Mouse (Mus musculus): ENCODE data around the gene Bmpr1a. TPM values are rescaled to one million over a fixed set of nuclear protein-coding genes. Genes with fewer than 3 reads are reported as not detected.

Gene Bmpr1a
- polyA plus RNA-seq, 1 experiment: 3.3 TPM

- Histone ChIP-seq H3K27me3 (ENCODE audit: control insufficient read depth, insufficient read depth, low read length) (no peaks in the 10 kb centered on the region), H3K27ac (ENCODE audit: insufficient read depth, low read depth, low read length) (no peak overlapping the region), H3K4me3 (ENCODE audit: low read depth, low read length) (no peak overlapping the region), H3K36me3 (ENCODE audit: control insufficient read depth, insufficient read depth, low read length) (no peaks in the 10 kb centered on the region), H3K4me1 (ENCODE audit: control insufficient read depth, insufficient read depth, insufficient read length, low read length) (peaks cover 7% of the 10 kb centered on the region)
- TF ChIP-seq POLR2A (IDR thresholded peaks at IDR 0.05; ENCODE audit: low read depth, low read length) (no peak), CTCF (IDR thresholded peaks at IDR 0.05; ENCODE audit: extremely low read depth, insufficient read length, insufficient replicate concordance, low read depth, low read length) (no peak)
- WGBS: 73% methylated on average over 8 of the region's 8 CpGs
Observed at GRCm38 (mm10) chr14:34517959-34518544, 14.9 kb upstream of the Bmpr1a start.

DNA sequence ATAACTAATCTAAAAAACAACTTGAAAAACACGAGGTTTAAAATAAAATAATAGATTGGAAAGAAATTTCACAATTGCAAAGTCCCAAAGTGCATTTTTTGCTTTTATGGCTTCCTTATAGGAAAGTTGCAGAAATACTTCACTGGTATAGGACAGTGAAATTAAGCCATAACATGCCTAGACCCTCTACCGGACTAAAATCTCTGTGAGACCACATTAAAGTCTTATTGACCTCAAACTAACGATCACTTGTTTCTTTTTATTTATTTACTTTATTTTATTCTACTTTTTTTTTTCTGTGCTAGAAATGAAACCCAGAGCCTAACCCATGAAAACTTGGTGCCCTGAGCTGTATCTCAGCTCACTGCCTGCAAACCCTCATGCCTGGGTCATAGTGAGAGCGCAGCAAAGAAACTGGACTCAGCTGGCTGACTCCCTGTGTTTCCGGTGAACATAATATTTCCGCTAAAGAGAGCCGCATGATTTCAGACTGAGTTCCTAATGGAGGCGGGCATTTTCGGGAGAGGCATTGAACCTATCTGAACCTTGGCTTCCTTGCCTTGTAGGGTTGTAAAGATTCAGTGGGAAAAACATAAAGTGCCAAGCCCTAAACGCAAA lies 13.9 kb upstream of the Bmpr1a start:
- TF ChIP-seq CTCF (IDR thresholded peaks at IDR 0.05; ENCODE audit: extremely low read depth, insufficient read length, insufficient replicate concordance, low read depth, low read length) (no peak), POLR2A (IDR thresholded peaks at IDR 0.05; ENCODE audit: low read depth, low read length) (no peak)
- Histone ChIP-seq H3K27ac (ENCODE audit: insufficient read depth, low read depth, low read length) (peak overlapping the region; percentile 12; the same call in 1 of the 2 replicates), H3K4me3 (ENCODE audit: low read depth, low read length) (no peak overlapping the region), H3K4me1 (ENCODE audit: control insufficient read depth, insufficient read depth, insufficient read length, low read length) (peaks cover 5% of the 10 kb centered on the region; the same call in 1 of the 2 replicates), H3K27me3 (ENCODE audit: control insufficient read depth, insufficient read depth, low read length) (no peaks in the 10 kb centered on the region), H3K36me3 (ENCODE audit: control insufficient read depth, insufficient read depth, low read length) (no peaks in the 10 kb centered on the region)
- 30% methylated on average over 10 of the region's 10 CpGs for WGBS

- no peak for TF ChIP-seq CTCF (IDR thresholded peaks at IDR 0.05; ENCODE audit: extremely low read depth, insufficient read length, insufficient replicate concordance, low read depth, low read length)
- TF ChIP-seq POLR2A (IDR thresholded peaks at IDR 0.05; ENCODE audit: low read depth, low read length): no peak
- 86% methylated on average over 5 of the region's 5 CpGs for WGBS
- H3K36me3 ChIP-seq (ENCODE audit: control insufficient read depth, insufficient read depth, low read length): no peaks in the 10 kb centered on the region
- H3K4me3 ChIP-seq (ENCODE audit: low read depth, low read length): no peak overlapping the region
- no peak overlapping the region for H3K27ac ChIP-seq (ENCODE audit: insufficient read depth, low read depth, low read length)
- H3K27me3 ChIP-seq (ENCODE audit: control insufficient read depth, insufficient read depth, low read length): no peaks in the 10 kb centered on the region
- peaks cover 4% of the 10 kb centered on the region; the same call in 1 of the 2 replicates for H3K4me1 ChIP-seq (ENCODE audit: control insufficient read depth, insufficient read depth, insufficient read length, low read length)
Observed at GRCm38 (mm10) chr14:34515860-34516259, 12.7 kb upstream of the Bmpr1a start.

GRCm38 (mm10) chr14:34514120-34514519 lies 11.0 kb upstream of the Bmpr1a start:
- Histone ChIP-seq H3K4me3 (ENCODE audit: low read depth, low read length) (no peak overlapping the region), H3K27ac (ENCODE audit: insufficient read depth, low read depth, low read length) (no peak overlapping the region), H3K36me3 (ENCODE audit: control insufficient read depth, insufficient read depth, low read length) (no peaks in the 10 kb centered on the region), H3K4me1 (ENCODE audit: control insufficient read depth, insufficient read depth, insufficient read length, low read length) (peaks cover 2% of the 10 kb centered on the region; the same call in 1 of the 2 replicates), H3K27me3 (ENCODE audit: control insufficient read depth, insufficient read depth, low read length) (no peaks in the 10 kb centered on the region)
- 33% methylated on average over 6 of the region's 6 CpGs for WGBS
- TF ChIP-seq CTCF (IDR thresholded peaks at IDR 0.05; ENCODE audit: extremely low read depth, insufficient read length, insufficient replicate concordance, low read depth, low read length) (peak; percentile 20; the same call in 1 of the 2 replicates), POLR2A (IDR thresholded peaks at IDR 0.05; ENCODE audit: low read depth, low read length) (no peak)

GRCm38 (mm10) chr14:34512602-34513001 lies 9.5 kb upstream of the Bmpr1a start:
- Histone ChIP-seq H3K36me3 (ENCODE audit: control insufficient read depth, insufficient read depth, low read length) (no peaks in the 10 kb centered on the region), H3K4me3 (ENCODE audit: low read depth, low read length) (no peak overlapping the region), H3K4me1 (ENCODE audit: control insufficient read depth, insufficient read depth, insufficient read length, low read length) (peaks cover 12% of the 10 kb centered on the region; the same call in 1 of the 2 replicates), H3K27me3 (ENCODE audit: control insufficient read depth, insufficient read depth, low read length) (no peaks in the 10 kb centered on the region), H3K27ac (ENCODE audit: insufficient read depth, low read depth, low read length) (no peak overlapping the region)
- 47% methylated on average over 4 of the region's 4 CpGs for WGBS
- TF ChIP-seq POLR2A (IDR thresholded peaks at IDR 0.05; ENCODE audit: low read depth, low read length) (no peak), CTCF (IDR thresholded peaks at IDR 0.05; ENCODE audit: extremely low read depth, insufficient read length, insufficient replicate concordance, low read depth, low read length) (no peak)

DNA sequence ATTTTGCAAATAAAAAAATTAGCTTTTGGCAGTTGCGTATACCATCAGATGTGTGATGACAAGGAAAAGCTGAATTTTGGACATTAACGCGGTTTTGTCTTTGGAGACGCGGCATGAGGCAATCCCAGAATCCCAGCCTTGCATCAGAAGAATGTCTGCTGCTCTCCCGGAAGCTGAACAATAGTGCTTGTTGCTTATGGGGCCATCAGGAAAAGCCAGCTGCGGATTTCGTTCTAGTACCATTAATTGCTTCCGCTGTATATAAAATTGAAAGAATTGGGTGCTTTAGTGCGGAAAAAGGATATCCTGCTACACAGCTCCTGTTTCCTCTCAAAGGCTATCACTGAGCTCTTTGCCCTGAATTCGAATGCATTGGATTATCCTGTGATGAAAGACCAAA lies 8.8 kb upstream of the Bmpr1a start:
- no peak for TF ChIP-seq CTCF (IDR thresholded peaks at IDR 0.05; ENCODE audit: extremely low read depth, insufficient read length, insufficient replicate concordance, low read depth, low read length)
- TF ChIP-seq POLR2A (IDR thresholded peaks at IDR 0.05; ENCODE audit: low read depth, low read length): no peak
- Histone ChIP-seq H3K27ac (ENCODE audit: insufficient read depth, low read depth, low read length) (no peak overlapping the region), H3K27me3 (ENCODE audit: control insufficient read depth, insufficient read depth, low read length) (no peaks in the 10 kb centered on the region), H3K4me3 (ENCODE audit: low read depth, low read length) (no peak overlapping the region), H3K36me3 (ENCODE audit: control insufficient read depth, insufficient read depth, low read length) (no peaks in the 10 kb centered on the region), H3K4me1 (ENCODE audit: control insufficient read depth, insufficient read depth, insufficient read length, low read length) (peaks cover 12% of the 10 kb centered on the region; the same call in 1 of the 2 replicates)
- 60% methylated on average over 11 of the region's 11 CpGs for WGBS

DNA sequence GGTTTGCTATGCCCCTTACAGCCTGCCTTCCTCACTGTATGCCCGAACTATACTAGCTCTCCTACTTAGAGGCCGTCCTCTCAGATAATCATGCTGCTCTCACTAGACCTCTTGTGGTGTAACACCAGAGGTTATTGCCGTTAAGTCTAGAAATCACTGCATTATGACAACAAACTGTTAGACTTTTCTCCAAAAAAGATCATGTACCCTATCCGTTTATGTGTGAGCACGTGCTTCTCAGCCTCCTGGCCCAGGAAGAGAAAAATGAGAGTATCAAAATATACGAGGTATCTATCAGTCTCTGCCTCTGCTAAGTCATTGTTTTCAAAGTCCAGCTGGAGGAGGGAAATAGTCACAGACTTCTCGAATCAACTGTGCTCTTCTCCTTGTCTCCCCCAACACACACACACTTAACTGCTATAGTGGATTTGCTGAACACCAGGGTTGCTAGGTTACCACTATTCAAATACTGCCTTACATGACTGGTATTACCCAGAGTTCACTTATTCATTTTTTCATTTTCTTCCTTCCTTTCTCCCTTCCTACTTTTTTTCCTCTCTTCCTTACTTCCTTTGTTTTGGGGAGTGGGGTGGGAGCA lies 5.8 kb upstream of the Bmpr1a start:
- WGBS: 32% methylated on average over 7 of the region's 7 CpGs
- Histone ChIP-seq H3K27me3 (ENCODE audit: control insufficient read depth, insufficient read depth, low read length) (no peaks in the 10 kb centered on the region), H3K4me1 (ENCODE audit: control insufficient read depth, insufficient read depth, insufficient read length, low read length) (peaks cover 21% of the 10 kb centered on the region), H3K27ac (ENCODE audit: insufficient read depth, low read depth, low read length) (0 out of 2 replicates have a peak overlapping the region, but pooled peaks have one; percentile 17), H3K36me3 (ENCODE audit: control insufficient read depth, insufficient read depth, low read length) (no peaks in the 10 kb centered on the region), H3K4me3 (ENCODE audit: low read depth, low read length) (no peak overlapping the region)
- TF ChIP-seq POLR2A (IDR thresholded peaks at IDR 0.05; ENCODE audit: low read depth, low read length) (no peak), CTCF (IDR thresholded peaks at IDR 0.05; ENCODE audit: extremely low read depth, insufficient read length, insufficient replicate concordance, low read depth, low read length) (no peak)

All from small intestine, adult 2 months (tissue).